Mouse (Mus musculus): ENCODE data around the gene Nhsl1.
A peak's percentile ranks its signal among the peaks of the same experiment; 100 is the strongest.
"Not testable (repeated sequence)": the region's sequence is repeated elsewhere in the genome, so short reads cannot be mapped to it uniquely, and the experiment has no call there.

The Nhsl1 gene

GRCm38 (mm10) chr10:18446359-18446820 is 127.6 kb downstream of the Nhsl1 start:
- no peak for DNase-seq (ENCODE audit: low spot score in 2 of 2)

GRCm38 (mm10) chr10:18447299-18447698 is 128.5 kb downstream of the Nhsl1 start:
- DNase-seq (ENCODE audit: low spot score in 2 of 2), result no peak

GRCm38 (mm10) chr10:18448896-18449295 is 130.1 kb downstream of the Nhsl1 start:
- not testable (repeated sequence) for DNase-seq (ENCODE audit: low spot score in 2 of 2)

- DNase-seq (ENCODE audit: low spot score in 2 of 2), result peak; percentile 91
Observed at GRCm38 (mm10) chr10:18453380-18453779, 134.6 kb downstream of the Nhsl1 start.

- no peak for DNase-seq (ENCODE audit: low spot score in 2 of 2)
Observed at GRCm38 (mm10) chr10:18454161-18454560, 135.4 kb downstream of the Nhsl1 start.

- DNase-seq (ENCODE audit: low spot score in 2 of 2), result no peak
Observed at GRCm38 (mm10) chr10:18455301-18455920, 136.6 kb downstream of the Nhsl1 start.

GRCm38 (mm10) chr10:18457808-18458475 is 139.2 kb downstream of the Nhsl1 start:
- DNase-seq (ENCODE audit: low spot score in 2 of 2), result no peak

GRCm38 (mm10) chr10:18461336-18461735 is 142.6 kb downstream of the Nhsl1 start:
- no peak for DNase-seq (ENCODE audit: low spot score in 2 of 2)

GRCm38 (mm10) chr10:18463071-18463841 is 144.5 kb downstream of the Nhsl1 start:
- DNase-seq (ENCODE audit: low spot score in 2 of 2), result no peak

- no peak for DNase-seq (ENCODE audit: low spot score in 2 of 2)
Observed at GRCm38 (mm10) chr10:18468396-18468795, 149.6 kb downstream of the Nhsl1 start.

GRCm38 (mm10) chr10:18469279-18470135 is 150.7 kb downstream of the Nhsl1 start:
- peak; percentile 35 to 44 for DNase-seq (ENCODE audit: low spot score in 2 of 2)

GRCm38 (mm10) chr10:18470351-18471060 is 151.7 kb downstream of the Nhsl1 start:
- no peak for DNase-seq (ENCODE audit: low spot score in 2 of 2)

GRCm38 (mm10) chr10:18471648-18472047 is 152.9 kb downstream of the Nhsl1 start:
- no peak for DNase-seq (ENCODE audit: low spot score in 2 of 2)

GRCm38 (mm10) chr10:18475126-18475525 is 156.3 kb downstream of the Nhsl1 start:
- DNase-seq (ENCODE audit: low spot score in 2 of 2), result no peak

- DNase-seq (ENCODE audit: low spot score in 2 of 2), result no peak
Observed at GRCm38 (mm10) chr10:18478294-18478693, 159.5 kb downstream of the Nhsl1 start.

GRCm38 (mm10) chr10:18479285-18479684 is 160.5 kb downstream of the Nhsl1 start:
- no peak for DNase-seq (ENCODE audit: low spot score in 2 of 2)

- DNase-seq (ENCODE audit: low spot score in 2 of 2), result no peak
Observed at GRCm38 (mm10) chr10:18480836-18481235, 162.1 kb downstream of the Nhsl1 start.

GRCm38 (mm10) chr10:18482558-18483141 is 163.9 kb downstream of the Nhsl1 start:
- peak; percentile 62 to 77 for DNase-seq (ENCODE audit: low spot score in 2 of 2)

- no peak for DNase-seq (ENCODE audit: low spot score in 2 of 2)
Observed at GRCm38 (mm10) chr10:18483658-18484057, 164.9 kb downstream of the Nhsl1 start.

GRCm38 (mm10) chr10:18484731-18485130 is 165.9 kb downstream of the Nhsl1 start:
- DNase-seq (ENCODE audit: low spot score in 2 of 2), result no peak

Measured in right cerebral cortex, postnatal 10 days (tissue).